Mouse (Mus musculus): ENCODE measurements around the gene Ahnak2.

- TF ChIP-seq POLR2A (IDR thresholded peaks at IDR 0.05; ENCODE audit: low read depth, low read length) (no peak), CTCF (IDR thresholded peaks at IDR 0.05; ENCODE audit: extremely low read depth, insufficient read depth, insufficient read length, insufficient replicate concordance) (no peak)
Observed at GRCm38 (mm10) chr12:112734108-112734820, 68.2 kb downstream of the Ahnak2 start.

All from spleen, adult 2 months (tissue).